Mouse (Mus musculus) adrenal gland, adult (tissue): ENCODE measurements around the gene Mprip.

Experiments
- DNase-seq, 2 experiments: peaks; one replicate each; pipeline ENCODE4 v3.0.0; 2022 to 2023; ENCODE audit warnings: low spot score in 1 of 2; ENCODE audit not compliant: inconsistent age in 2 of 2

The Mprip gene

DNA sequence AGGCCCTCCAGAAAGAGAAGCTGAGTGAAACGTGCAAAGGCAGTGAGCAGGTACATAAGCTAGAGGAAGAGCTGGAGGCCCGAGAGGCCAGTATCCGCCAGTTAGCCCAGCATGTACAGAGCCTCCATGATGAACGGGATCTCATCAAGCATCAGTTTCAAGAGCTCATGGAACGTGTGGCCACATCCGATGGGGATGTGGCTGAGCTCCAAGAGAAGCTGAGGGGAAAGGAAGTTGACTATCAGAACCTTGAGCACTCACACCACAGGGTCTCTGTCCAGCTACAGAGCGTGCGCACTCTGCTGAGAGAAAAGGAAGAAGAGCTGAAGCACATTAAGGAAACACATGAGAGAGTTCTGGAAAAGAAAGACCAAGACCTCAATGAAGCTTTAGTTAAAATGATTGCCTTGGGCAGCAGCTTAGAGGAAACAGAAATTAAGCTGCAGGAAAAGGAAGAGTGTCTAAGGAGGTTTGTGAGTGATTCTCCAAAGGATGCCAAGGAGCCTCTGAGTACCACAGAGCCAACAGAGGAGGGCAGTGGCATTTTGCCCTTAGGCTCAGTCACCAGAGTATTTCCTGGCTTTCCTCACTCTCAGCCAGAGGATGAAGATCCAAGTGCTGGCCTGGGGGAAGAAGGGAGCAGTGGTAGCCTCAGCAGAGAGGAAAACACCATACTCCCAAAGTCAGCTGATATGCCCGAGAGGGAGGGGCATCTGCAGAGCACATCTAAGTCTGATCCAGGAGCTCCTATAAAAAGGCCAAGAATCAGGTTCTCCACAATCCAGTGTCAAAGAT is 97.3 kb downstream of the Mprip start:
- no peak for DNase-seq

DNA sequence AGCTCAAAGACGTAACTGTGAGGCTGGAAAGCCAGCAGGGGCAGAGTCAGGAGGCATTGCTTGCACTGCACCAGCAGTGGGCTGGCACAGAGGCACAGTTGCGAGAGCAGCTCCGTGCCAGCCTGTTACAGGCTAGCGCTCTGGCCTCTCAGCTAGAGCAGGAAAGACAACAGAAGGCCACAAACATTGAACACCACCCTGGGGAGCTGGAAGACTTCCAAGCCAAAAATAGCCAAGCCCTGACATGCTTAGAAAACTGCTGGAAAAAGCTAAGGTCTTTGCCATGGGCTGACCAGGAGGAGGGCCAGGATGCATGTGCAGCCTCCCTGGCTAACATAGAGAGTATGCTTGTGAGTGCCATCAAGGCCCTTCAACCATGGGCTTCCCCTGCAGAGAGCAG is 98.1 kb downstream of the Mprip start:
- peak; percentile 75 to 91 for DNase-seq

DNA sequence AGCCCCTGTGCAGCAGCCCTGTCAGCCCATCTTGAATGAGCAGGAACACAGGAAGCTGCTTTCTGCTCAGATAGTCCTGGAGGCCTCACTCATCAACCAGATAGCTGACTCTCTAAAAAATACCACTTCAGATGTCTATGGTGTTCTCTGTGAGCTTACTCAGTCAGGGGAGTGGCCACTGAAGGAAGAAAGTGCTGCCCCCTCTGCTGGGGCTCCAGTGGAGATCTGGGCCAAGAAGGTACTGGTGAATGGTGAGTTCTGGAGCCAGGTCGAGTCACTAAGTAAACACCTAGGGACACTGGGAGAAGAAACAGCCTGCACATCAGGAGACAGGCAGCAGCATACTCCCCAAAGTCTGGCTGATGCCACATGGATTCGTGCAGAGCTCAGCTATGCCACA is 98.5 kb downstream of the Mprip start:
- no peak for DNase-seq

DNA sequence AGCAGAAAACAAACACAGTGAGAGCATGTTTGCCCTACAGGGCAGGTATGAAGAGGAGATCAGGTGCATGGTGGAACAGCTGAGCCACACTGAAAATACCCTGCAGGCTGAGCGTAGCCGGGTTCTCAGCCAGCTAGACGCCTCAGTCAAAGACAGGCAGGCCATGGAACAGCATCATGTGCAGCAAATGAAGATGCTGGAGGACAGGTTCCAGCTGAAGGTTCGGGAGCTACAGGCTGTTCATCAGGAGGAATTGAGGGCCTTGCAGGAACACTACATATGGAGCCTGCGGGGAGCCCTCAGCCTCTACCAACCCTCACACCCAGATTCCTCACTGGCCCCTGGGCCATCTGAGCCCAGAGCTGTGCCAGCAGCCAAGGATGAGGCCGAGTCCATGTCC is 99.7 kb downstream of the Mprip start:
- DNase-seq, result no peak

DNA sequence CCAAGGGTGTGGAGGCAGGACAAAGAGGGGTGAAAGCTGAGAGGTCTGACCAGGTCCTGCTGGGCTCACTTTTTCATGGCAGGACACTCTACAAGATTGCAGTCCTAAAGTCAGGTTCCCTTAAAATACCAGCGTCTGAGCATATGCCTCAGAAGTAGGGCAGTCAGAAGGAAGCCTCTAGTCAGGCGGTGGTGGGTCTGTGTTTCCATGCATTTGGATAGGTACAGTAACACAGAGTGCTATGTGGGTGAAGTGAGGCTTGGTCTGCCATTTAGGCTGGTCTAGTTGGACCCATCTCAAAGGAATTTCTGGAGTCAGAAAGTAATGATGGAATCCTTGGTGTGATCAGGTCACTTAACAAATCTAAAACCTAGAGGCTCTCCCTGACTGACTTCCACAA is 108.2 kb downstream of the Mprip start:
- no peak for DNase-seq

DNA sequence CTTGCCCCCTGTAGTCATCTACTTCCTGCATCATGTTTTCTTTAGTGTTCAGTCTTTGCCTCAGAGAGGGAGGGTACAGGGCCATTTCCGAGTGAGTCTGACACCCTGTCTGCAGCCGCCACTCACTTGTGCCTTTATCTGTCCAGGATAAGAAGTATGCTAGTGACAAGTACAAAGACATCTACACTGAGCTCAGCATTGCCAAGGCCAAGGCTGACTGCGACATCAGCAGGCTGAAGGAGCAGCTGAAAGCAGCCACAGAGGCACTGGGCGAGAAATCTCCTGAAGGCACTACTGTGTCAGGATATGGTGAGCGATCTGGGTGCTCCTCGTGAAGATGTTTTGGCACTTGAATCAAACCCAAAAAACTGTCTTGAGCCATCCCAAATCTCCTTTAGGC is 108.6 kb downstream of the Mprip start:
- DNase-seq, result peak; percentile 51 to 78

DNA sequence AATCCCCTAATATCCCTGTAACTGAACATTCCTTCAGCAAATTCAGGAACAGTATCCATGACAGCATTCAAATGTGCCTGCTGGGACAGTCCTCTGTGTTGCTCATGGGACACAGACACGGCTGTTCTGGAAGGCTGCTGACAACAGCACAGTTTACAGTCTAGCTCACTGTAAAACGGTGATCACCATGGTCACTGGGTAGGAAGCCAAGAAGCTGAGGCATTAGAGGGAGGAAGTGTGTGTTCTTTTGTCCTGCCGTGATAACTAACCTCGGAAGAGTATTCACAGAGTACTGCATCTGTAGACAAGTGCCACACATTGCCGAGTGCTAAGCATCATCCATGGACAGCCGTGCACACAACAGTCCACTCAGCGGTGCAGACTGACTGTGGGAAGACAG is 109.6 kb downstream of the Mprip start:
- DNase-seq, result no peak

DNA sequence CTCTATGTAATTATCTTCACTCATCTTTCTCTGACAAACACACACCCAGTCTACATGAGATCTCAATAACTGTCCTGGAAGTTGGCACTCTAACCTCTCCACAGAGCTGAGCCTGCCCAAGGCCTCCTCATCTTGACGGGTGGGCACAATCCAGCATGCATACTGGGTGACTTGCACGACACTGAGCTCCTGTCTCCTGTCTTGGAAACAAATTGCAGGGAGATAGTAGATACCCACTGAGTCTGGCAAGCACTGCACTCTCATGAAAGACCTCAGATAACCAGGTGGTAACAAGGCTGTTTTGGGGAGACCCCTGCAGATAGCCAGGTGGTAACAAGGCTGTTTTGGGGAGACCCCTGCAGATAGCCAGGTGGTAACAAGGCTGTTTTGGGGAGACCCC is 111.2 kb downstream of the Mprip start:
- no peak for DNase-seq

DNA sequence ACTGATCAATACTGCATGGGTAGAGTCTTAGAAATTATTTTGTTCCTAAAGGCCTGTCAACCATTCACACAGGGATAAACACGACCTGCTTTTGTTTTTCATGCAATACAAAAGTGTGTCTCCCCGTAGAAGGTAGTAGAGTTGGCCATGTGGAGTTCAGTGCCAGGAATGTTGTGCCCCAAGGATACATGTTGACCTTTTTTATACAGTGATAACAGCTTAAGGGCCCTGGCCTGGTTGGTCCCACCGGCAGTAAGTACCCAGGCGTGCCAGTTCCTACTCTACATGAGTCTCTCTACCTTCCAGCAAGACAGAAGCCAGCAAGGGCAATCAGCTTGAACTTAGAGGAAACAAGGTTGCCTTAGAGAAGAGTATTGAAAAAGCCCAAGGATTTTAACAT is 111.8 kb downstream of the Mprip start:
- DNase-seq, result peak in 1 of 2 experiments; percentile 67

DNA sequence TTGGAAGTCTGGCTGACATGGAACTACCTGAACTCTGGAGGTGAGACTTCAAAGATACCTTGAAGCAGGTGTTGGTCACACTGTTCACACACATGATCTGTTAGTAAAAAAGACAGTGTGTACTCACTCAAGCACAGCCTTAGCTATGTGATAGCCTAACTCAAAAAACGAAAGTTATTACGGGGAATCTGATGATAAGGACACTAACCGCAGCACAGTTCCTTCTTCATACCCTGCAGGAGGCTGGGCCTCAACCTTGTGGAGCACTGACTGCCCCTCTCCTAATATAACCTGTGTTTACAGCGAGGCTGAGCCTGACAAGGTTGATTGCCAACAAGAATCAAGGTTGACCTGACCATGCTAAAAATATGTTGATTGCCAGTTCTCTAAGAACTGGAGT is 113.4 kb downstream of the Mprip start:
- no peak for DNase-seq

DNA sequence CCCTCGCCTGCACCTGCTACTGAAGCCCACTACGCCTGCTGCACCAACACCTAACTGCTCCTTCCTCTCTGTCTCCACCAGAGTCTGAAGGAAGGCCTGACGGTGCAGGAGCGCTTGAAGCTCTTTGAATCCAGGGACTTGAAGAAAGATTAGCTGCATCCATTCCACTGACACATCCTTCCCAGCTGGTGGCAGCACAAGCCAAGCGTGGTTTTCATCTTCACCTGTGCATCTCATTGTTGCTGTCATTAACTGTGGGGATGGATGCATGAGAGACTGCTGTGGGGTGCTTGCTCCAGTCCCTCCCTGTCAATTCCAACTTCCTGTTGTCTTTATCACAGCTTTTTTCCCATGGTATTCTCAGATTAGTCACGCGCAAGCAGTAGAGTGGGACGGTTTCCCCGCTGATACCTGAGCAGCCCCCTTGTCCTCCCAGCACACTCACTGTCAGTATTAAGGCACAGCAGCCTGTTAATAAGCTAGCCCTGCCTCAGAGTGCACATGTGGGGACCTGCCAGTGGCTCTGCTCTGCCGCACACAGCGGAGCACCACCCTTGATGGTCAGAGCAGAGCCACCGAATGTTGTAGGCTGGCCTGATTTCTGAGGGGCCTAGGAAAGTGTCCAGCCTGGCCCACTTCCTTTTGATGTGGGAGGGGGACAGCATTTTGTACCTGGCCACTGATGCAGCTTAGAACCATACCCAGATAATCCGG is 114.5 kb downstream of the Mprip start:
- DNase-seq, result no peak

DNA sequence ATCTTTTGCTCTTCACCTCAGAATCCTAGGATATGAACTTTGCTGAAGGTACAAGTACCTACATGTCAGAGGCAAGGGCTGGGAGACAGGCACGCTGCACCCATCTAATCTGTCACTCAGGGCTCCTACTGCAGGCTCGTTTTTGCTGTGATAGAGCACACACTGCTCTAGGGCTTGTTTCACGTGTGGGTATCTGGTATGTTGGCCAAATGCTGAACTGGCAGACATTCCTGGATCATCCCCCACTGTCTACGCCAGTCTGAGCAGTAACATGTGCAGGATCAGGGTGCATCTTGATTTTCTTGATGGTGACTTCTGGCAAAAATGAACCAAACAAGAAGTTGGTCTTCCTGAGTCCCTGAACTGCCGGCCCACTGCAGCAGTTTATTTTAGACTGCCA is 116.2 kb downstream of the Mprip start:
- DNase-seq, result no peak

DNA sequence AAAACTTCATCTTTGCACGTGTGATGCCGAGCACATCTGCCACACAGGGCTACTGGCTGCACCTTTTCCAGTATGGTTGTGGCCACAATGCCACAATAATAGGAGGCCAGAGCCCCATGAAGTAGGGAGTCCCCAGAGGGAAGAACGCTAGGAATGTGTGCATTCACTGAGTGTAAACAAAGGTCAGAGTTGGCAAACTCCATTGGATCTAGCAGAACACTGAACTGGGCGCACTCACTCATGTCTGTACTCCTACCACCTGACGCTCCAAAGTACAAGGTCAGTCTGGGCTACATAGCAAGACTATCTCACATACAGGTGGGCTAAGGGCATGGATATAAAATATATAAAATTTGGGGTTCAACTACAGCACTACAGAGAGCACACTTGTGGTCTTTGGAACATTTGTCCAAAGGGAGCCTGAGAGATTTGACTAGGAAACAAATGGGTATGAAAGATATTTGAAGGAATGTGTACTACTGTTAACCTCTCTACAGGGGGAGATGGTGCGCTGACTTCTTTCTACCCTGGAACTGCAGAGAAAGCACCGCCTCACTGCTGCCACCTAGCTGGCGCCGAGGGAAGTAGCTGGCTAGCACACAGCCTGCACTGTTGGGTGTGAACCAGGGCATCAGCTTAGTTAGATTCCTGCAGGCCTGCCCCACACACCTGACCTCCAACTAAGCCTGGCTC is 117.2 kb downstream of the Mprip start:
- DNase-seq, result peak; percentile 73 to 91

DNA sequence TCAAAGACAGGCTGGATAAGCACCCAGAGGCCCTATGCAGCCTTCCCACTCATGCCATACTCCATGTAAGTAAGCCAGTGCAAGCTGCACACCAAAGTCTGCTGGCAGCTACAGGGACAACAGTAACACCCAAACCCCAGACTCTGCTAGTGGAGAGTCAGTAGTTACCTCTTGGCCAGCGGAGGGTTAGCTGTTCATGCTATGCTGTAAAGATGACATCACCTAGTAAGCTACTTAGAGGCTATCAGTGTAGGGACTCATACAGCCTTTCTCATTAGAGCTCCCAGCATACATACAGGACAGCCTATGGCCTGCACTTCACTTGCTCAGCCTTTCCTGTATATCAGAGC is 117.7 kb downstream of the Mprip start:
- no peak for DNase-seq

DNA sequence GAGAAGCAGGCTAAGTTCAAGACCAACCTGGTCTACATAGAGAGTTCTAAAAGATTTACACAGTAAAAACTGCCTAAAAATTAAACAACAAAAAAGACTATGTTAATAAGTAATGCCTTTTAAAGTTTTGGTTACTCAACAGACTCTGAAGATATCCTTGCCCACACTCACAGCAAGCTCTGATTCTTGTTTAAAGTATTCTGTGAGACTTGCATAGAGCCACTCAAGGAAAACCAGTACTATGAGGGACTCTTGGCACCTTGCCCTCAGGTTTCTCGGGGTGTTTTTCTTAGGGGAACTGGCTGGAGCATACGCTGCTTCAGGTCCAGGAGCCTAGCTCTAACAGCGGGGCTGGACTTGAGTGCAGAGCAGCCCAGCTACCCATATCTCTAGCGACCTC is 118.3 kb downstream of the Mprip start:
- no peak for DNase-seq

DNA sequence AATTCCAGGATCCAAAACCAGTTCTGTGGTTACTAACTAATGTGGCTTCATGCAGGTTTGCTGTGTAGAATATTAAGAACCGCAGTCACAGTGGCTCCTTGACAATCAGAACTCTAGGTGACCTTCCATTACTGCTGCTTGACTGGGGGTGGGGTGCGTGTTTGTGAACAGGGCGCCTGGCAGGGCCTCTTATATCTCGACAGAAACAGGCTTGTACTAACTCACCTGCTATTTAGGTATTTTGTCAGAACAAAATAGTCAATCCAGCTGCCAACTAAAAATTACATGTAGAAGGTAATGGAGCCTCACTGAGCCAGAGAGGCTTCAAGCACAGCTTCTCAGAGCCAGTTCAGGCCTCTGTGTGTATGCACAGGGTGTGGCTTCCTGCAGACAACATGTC is 119.1 kb downstream of the Mprip start:
- DNase-seq, result no peak

DNA sequence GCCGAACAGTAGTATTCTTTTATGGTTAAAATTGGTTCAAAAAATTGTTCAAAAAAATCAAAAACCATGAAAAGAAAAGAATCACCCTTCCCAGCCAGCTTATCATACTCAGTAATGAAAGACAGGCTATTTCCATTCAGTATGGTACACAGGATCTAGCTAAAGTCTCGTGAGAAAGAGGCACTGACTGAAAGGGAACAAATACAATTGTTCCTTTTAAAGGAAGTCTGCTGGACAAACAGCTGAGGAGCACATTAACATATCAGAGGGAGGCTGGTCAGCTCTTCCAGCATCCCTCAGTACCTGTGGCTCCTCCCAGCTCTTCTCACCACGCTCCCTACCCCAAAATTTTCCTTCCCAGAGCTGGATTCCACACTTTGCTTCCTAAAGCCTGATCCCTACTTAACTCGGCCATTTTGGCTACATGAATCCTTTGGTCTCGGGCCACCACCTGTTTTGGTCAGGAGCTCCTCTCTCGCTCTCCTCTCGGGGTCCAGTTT is 121.0 kb downstream of the Mprip start:
- DNase-seq, result no peak

DNA sequence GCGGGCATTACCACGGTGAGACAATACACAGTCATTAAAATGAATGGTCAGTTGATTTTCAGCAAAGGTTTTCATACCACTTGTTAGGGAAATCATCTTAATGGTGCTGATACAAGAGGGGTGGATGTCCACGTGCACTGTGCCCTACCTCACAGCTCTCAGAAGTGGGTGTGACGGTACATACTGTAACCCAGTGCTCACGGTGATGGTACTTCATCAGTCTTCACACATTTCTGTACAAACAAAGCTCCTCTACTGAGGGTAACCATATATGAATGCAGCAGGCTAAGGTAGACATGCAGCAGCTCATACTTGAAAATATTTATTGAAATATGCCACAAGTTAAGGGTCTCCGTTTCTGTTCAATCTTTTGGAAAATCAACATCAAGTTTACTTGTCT is 122.5 kb downstream of the Mprip start:
- no peak for DNase-seq

DNA sequence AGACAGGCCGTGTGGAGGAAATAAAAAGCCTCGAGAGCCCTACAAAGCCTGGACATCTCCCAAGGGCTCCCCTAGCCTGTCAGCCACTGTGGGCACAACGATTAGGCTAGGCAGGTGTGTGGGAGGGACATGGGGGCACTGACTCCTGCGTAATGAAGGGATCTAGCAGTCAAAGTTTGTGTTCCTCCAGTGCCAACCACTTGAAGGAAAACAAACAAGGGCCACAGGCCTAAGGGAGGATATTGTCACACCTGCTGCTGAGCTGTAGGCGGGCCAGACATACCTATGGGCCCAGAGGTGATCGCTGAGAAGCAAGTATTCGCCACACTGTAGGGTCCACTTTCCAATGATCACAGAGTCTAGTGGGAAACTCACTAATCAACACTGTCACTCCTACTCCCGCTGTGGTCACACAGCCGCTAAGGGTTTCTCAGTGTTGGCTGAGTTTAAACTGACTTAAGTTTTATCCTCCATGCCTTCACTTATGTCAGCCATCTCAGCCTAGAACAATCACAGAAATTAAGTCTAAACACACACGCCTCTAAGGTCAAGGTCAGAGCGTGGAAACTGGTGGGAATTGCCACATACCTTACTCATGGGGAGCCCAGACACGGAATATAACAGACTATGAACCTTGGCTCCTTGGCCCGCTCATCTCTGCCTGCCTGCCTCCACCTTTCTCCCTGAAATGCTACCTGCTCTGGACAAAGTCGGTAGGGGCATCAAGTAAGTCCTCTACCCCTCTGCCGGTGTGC is 125.5 kb downstream of the Mprip start:
- peak in 1 of 2 experiments; percentile 71 for DNase-seq

DNA sequence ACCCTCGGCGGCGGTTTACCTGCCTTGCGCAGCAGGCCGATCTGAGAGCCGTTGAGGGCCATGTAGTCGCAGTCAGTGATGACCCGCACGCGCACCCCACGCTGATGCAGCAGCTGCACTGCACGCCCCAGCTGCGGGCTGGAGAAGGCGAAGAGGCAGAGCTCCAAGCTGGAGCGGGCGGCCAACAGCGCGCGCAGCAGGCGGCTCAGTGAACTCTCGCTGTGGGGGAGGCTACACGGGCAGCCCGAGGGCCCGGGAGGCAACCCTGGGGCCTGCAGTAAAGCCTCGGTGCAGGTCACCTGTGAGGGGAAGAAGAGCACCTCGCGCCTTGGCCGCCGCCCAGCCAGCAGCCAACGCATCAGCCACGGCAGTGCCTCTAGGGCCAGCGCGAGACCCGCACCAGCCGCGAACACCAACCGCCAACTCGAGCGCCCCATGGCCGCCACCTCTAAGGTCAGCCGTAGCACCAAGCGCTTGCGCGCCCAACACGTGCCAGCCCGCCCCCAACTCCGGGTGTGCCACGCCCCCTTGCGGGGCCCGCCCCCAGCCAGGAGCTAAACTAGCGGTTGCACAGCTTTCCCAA is 126.2 kb downstream of the Mprip start, which contains the start of gene Pld6:
Gene Pld6 (minus strand): TSS at position 447 of the 583 bp plus-strand sequence.
- DNase-seq, result peak; percentile 58 to 77

DNA sequence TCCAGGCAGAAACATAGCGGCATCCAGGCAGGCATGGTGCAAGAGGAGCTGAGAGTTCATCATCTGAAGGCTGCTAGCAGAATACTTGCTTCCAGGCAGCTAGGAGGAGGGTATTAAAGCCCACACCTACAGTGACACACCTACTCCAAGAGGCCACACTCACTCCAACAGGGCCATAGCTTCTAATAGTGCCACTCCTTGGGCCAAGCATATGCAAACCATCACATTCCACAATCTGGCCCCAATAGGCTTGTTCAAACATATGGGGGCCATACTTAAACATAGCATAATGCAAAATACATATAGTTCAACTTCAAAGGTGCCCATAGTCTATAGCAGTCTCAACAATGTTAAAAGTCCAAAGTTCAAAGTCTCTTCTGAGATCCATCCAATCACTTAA is 128.2 kb downstream of the Mprip start:
- DNase-seq, result no peak
